Mouse (Mus musculus) intestine, embryonic 14.5 days (tissue): Measurements from ENCODE around the gene Krtap29-1. TPM values are rescaled to one million over a fixed set of nuclear protein-coding genes. Genes with fewer than 3 reads are reported as not detected.

Experiments used
- ATAC-seq: fragments of 200-750 bp; cut with Nextera tagmentation; replicated peaks from 2 replicates; pipeline ENCODE4 v1.8.0; 2017; ENCODE audit warnings: low read depth, moderate number of reproducible peaks, moderate TSS enrichment, moderate library complexity; ENCODE audit not compliant: low FRiP score, low TSS enrichment
- DNase-seq: peaks from one replicate; pipeline ENCODE4 v3.0.0-alpha.2; 2018; ENCODE audit warnings: low spot score
- H3K27ac ChIP-seq: fragments of 300-500 bp; sonication (generic); 2 replicates; pipeline ENCODE4 v1.5.1; 2014; ENCODE audit warnings: low read depth, mild to moderate bottlenecking, control low read depth
- H3K27me3 ChIP-seq: fragments of 300-500 bp; sonication (generic); replicated peaks from 2 replicates; pipeline ENCODE4 v1.6.1; 2014; ENCODE audit warnings: low read length, control low read depth; ENCODE audit not compliant: control insufficient read depth, insufficient read depth
- H3K36me3 ChIP-seq: fragments of 300-500 bp; sonication (generic); 2 replicates; pipeline ENCODE4 v1.6.1; 2014; ENCODE audit warnings: low read length, control low read depth; ENCODE audit not compliant: control insufficient read depth, insufficient read depth
- H3K4me1 ChIP-seq: fragments of 300-500 bp; sonication (generic); replicated peaks from 2 replicates; pipeline ENCODE4 v1.6.1; 2014; ENCODE audit warnings: low read length, control low read depth, mixed read lengths; ENCODE audit not compliant: control insufficient read depth, insufficient read depth
- H3K4me2 ChIP-seq: fragments of 300-500 bp; sonication (generic); 2 replicates; pipeline ENCODE4 v1.6.1; 2014; ENCODE audit warnings: low read length
- H3K4me3 ChIP-seq: fragments of 300-500 bp; sonication (generic); 2 replicates; pipeline ENCODE4 v1.5.1; 2014; ENCODE audit warnings: low read depth, low read length, control low read depth, mixed read lengths
- H3K9ac ChIP-seq: fragments of 300-500 bp; sonication (generic); 2 replicates; pipeline ENCODE4 v1.6.1; 2014; ENCODE audit warnings: mild to moderate bottlenecking, low read length
- H3K9me3 ChIP-seq: fragments of 300-500 bp; sonication (generic); 2 replicates; pipeline ENCODE4 v1.6.1; 2016; ENCODE audit warnings: low read length, control low read depth; ENCODE audit not compliant: control insufficient read depth
- WGBS: fragments of 180-500 bp; shearing (Covaris S2); extraction: QIAGEN DNeasy Blood & Tissue Kit; methylation state at CpG from one replicate; pipeline ENCODE4 v1.1.7; 2014; 5-methylcytosine and 5-hydroxymethylcytosine counted together
- polyA plus RNA-seq: library from polyadenylated mRNA; unstranded; fragments of >200 nt; fragmentation: Nextera tagmentation; extraction: Ambion mirVana; gene quantifications from 2 replicates; pipeline ENCODE4 v1.2.1, GENCODE M21; 2014

Gene Krtap29-1
- polyA plus RNA-seq, 1 experiment from 2014 or later = not detected

DNA sequence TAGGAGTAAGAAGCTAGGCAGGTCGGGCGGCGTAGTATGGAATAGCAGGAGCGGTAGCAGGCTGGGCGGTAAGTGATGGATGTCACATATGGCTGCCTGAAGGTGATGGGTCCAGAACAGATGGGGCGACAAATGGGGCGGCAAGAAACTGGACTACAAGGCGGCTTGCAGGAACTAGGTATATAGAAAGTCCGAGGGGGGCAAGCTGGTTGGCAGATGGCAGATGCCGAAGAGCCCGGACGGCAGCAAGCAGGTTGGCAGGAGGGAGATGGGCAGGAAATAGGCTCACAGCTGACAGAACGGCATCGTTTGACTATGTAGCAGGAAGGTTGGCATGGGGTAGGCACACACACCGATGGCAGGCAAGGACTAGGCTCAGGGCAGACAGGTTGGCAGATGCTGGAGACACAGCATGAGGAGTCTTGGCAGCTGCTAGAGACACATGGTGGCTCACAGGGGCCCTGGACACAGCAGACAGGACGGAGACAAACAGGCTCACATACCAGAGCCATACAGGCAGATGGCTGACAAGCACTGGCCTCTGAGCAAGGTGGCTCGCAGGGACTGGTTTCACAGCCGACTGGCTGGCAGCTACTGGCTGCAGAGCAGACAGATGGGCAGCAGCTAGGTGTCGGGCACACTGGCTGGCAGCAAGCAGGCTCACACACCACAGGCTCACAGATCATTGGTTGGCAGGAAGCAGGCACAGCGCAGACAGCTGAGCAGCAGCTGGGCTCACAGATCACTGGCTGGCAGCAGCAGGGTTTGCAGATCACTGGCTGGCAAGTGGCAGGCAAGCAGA is 6.6 kb upstream of the Krtap29-1 start:
- H3K27me3 ChIP-seq = no peaks in the 10 kb centered on the region
- no peak overlapping the region for H3K4me2 ChIP-seq
- H3K27ac ChIP-seq = no peak overlapping the region
- H3K9me3 ChIP-seq = no peaks in the 10 kb centered on the region
- no peak overlapping the region for H3K9ac ChIP-seq
- ATAC-seq (no peak), DNase-seq (no peak)
- H3K36me3 ChIP-seq = no peaks in the 10 kb centered on the region
- no peaks in the 10 kb centered on the region for H3K4me1 ChIP-seq
- 81% methylated on average over 20 of the region's 20 CpGs for WGBS
- H3K4me3 ChIP-seq = no peak overlapping the region

DNA sequence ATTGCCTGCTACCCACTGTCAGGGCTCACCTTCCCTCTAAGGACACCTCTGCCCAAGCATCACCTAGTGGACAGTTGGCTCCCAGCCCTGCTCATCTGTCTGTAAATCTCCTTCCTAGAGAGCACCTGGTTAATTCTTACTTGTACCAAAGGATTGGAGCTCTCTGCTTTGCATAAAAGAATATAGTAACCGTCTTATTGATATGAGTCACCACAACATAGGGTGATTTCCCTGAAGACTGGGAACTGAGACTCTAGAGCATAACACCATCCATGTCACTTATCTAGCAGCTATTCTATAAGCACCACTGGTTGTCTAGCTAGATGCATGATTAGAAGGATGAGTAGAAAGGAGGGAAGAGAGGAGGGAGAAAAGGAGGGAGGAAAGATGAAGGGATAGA is 4.6 kb upstream of the Krtap29-1 start:
- Histone ChIP-seq H3K27ac (no peak overlapping the region), H3K9ac (no peak overlapping the region), H3K4me2 (no peak overlapping the region), H3K4me1 (no peaks in the 10 kb centered on the region), H3K36me3 (no peaks in the 10 kb centered on the region), H3K4me3 (no peak overlapping the region), H3K27me3 (no peaks in the 10 kb centered on the region), H3K9me3 (no peaks in the 10 kb centered on the region)
- 98% methylated on average over 1 of the region's 1 CpGs for WGBS
- DNase-seq (no peak), ATAC-seq (no peak)

DNA sequence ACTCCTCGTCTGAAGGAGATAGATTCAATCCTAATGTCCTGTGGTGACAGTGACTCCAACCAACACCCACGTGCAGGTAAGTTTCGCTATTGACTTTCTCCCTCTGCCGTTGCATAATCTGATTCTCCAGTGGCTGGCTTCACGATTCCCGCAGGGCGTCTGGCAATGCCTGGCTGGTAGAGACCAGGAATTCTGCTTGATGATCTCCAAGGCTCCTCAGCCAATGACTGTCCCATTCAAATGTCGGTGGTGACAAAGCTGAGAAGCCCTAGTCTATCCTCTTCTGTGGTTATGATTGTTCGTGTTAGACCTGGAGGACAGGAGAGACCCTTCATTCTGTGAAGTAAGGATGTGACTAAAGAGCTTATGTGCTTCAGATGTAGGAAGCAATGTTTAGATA is 3.9 kb upstream of the Krtap29-1 start:
- no peak overlapping the region for H3K27ac ChIP-seq
- DNase-seq = no peak
- H3K36me3 ChIP-seq = no peaks in the 10 kb centered on the region
- no peak overlapping the region for H3K4me3 ChIP-seq
- no peaks in the 10 kb centered on the region for H3K9me3 ChIP-seq
- H3K4me2 ChIP-seq = no peak overlapping the region
- WGBS = 84% methylated on average over 9 of the region's 9 CpGs
- no peak overlapping the region for H3K9ac ChIP-seq
- no peaks in the 10 kb centered on the region for H3K4me1 ChIP-seq
- ATAC-seq = no peak
- H3K27me3 ChIP-seq = no peaks in the 10 kb centered on the region

DNA sequence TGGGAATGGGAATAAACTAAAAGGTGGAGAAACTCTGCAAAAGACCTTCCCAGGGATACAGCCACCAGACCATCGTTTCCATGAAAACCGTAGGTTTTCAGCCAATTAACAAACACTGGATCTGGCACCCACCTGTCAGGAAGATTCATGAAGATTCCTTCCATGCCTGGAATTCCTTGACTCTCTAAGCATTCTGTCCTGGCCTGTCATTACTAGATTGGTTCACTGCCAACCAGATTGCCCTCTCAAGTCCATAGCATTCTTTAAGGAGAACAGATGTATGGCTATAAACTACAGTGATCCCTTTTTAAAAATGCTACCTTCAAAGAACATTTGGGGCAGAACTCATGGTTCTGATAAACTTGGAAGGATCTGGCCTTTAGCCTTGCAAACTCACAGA is 12.9 kb downstream of the Krtap29-1 start:
- Histone ChIP-seq H3K4me1 (no peaks in the 10 kb centered on the region), H3K4me3 (no peak overlapping the region), H3K36me3 (no peaks in the 10 kb centered on the region), H3K9ac (no peak overlapping the region), H3K27ac (no peak overlapping the region), H3K27me3 (no peaks in the 10 kb centered on the region), H3K4me2 (no peak overlapping the region), H3K9me3 (no peaks in the 10 kb centered on the region)
- no peak for ATAC-seq
- WGBS = 8% methylated on average over 2 of the region's 2 CpGs
- no peak for DNase-seq

DNA sequence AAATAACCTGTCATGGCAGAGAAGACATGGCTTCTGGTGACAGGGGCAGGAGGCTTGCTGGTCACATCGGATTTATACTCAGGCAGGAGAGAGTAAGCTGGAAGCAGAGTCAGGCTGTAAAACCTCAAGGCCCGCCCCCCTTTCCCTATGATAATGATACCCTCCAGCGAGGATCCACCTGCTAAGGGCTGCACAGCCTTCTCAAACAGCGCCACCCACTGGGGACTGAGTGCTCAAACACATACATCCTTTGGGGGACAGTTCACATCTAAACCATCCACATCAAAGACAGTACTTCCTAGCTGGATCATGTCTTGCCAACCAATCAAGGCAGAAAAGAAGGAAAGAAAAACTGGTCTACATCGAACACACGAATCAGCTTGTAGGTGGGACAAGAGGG is 14.6 kb downstream of the Krtap29-1 start:
- H3K4me1 ChIP-seq = no peaks in the 10 kb centered on the region
- no peak for DNase-seq
- H3K27me3 ChIP-seq = no peaks in the 10 kb centered on the region

DNA sequence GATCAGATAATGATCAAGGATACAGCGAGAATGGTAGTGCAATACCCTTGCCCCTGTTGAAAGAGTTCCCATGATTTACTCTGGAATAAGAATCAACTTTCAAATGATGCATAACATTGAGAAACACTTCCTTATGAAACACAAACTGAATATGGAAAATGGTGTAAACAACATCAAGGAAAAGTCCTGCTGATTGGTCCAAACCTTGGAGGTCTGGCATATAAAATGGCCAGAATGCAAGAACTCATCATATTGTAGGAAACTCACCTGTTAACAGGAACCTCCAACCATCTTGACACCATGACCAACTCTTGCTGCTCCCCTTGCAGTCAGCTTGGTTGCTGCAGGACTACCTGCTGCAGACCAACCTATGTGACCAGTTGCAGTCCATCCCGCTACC is 30.7 kb downstream of the Krtap29-1 start, which contains the start of gene Krtap9-5:
Gene Krtap9-5 (plus strand): TSS at position 301 of the 400 bp plus-strand sequence.
- ATAC-seq = no peak
- Histone ChIP-seq H3K4me1 (no peaks in the 10 kb centered on the region), H3K9me3 (no peaks in the 10 kb centered on the region), H3K36me3 (no peaks in the 10 kb centered on the region), H3K9ac (no peak within 1 kb of the TSS), H3K27ac (no peak within 1 kb of the TSS), H3K27me3 (no peaks in the 10 kb centered on the region), H3K4me2 (no peak within 1 kb of the TSS), H3K4me3 (no peak within 1 kb of the TSS)
- DNase-seq = no peak
- 89% methylated on average over 2 of the region's 2 CpGs for WGBS

More for the DNA sequence above, 14.6 kb downstream of the Krtap29-1 start:
- Histone ChIP-seq H3K4me2 (no peak overlapping the region), H3K9me3 (no peaks in the 10 kb centered on the region), H3K9ac (no peak overlapping the region), H3K4me3 (no peak overlapping the region), H3K36me3 (no peaks in the 10 kb centered on the region), H3K27ac (no peak overlapping the region)
- 60% methylated on average over 6 of the region's 6 CpGs for WGBS
- no peak for ATAC-seq

DNA sequence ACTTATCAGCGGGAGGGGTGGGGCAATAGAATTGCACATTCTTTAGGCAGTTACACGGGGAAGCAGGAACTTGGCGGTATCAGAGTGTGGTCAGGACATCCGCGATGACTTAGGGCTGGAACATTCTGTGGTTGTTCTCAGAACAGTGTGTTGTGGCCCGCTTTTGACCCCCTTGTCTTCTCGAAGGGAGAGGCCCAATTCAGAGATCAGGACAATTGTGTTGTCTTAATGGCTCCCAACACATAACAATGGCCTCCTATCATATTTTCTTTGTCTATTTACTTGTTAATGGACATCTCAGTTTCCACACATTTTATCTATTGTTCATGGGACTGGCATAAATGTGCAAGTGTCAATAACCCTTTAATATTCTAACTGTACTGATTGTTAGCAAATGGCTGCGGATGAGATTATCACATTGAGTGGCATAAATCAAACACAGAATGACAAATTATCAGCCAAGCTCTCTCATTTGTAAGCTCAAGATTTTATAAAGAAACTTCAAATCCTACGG is 41.0 kb downstream of the Krtap29-1 start:
- H3K4me3 ChIP-seq = no peak overlapping the region
- 87% methylated on average over 9 of the region's 9 CpGs for WGBS
- no peak overlapping the region for H3K27ac ChIP-seq
- ATAC-seq = no peak
- H3K4me2 ChIP-seq = no peak overlapping the region
- no peaks in the 10 kb centered on the region for H3K9me3 ChIP-seq
- no peak overlapping the region for H3K9ac ChIP-seq
- no peaks in the 10 kb centered on the region for H3K36me3 ChIP-seq
- H3K4me1 ChIP-seq = no peaks in the 10 kb centered on the region
- no peaks in the 10 kb centered on the region for H3K27me3 ChIP-seq
- no peak for DNase-seq

DNA sequence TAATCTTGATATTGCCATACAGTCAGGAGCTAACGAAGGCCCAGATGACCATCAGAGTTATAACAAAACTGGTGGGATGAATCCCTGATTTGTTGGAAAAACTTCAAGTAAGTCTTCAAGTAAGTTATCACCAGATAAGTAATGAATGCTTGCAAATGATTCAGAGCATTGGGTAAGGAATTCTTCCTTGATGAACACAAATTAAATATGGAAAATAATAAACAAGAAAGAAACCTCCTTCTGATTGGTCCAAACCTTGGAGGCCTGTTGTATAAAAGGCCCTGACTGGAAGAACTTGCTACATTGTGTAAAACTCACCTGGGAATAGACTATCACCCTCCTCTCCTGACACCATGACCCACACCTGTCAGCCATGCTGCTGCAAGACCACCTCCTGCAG is 42.9 kb downstream of the Krtap29-1 start, which contains the start of gene Krtap31-2:
Gene Krtap31-2 (plus strand): TSS at position 301 of the 400 bp plus-strand sequence.
- no peak within 1 kb of the TSS for H3K9ac ChIP-seq
- no peaks in the 10 kb centered on the region for H3K9me3 ChIP-seq
- H3K4me1 ChIP-seq = no peaks in the 10 kb centered on the region
- H3K4me3 ChIP-seq = no peak within 1 kb of the TSS
- H3K27ac ChIP-seq = no peak within 1 kb of the TSS
- H3K36me3 ChIP-seq = no peaks in the 10 kb centered on the region
- H3K4me2 ChIP-seq = no peak within 1 kb of the TSS
- no peak for DNase-seq
- 91% methylated on average over 1 of the region's 1 CpGs for WGBS
- ATAC-seq = no peak
- H3K27me3 ChIP-seq = no peaks in the 10 kb centered on the region
